Comparison of ENCODE assay signal across 21 mouse cellular contexts in genomic region chr4:153074590-153074989, GRCm38 (mm10).
DNase-seq lines count a peak whose midpoint lies in the region; ATAC-seq and TF ChIP-seq lines count a peak whose summit lies in the region.
"Had no signal": no experiment of that assay in that cellular context is flagged by ENCODE, and none has a peak within 500 bp of the region (broad histone marks: within the 10 kb centered on the region; RNA-seq: fewer than 3 reads in every experiment).

No protein-coding gene starts in this region.

- WGBS in lung, embryonic 14.5 days = 55% methylated on average over 3 of the region's 3 CpGs
- WGBS in lung, embryonic 15.5 days = 40% methylated on average over 3 of the region's 3 CpGs
- 47% methylated on average over 3 of the region's 3 CpGs for WGBS in lung, embryonic 16.5 days

- H3K36me3 ChIP-seq in lung, embryonic 14.5 days (ENCODE audit: insufficient read depth) = no peaks in the 10 kb centered on the region
- H3K36me3 ChIP-seq in lung, embryonic 15.5 days = no peaks in the 10 kb centered on the region
- no peaks in the 10 kb centered on the region for H3K36me3 ChIP-seq in lung, embryonic 16.5 days (ENCODE audit: control insufficient read depth, insufficient read depth, low read length)
- H3K36me3 ChIP-seq: G1E had no signal

- H3K27ac ChIP-seq in lung, embryonic 14.5 days (ENCODE audit: low read depth) = no peak overlapping the region
- H3K27ac ChIP-seq in lung, embryonic 15.5 days = no peak overlapping the region
- H3K27ac ChIP-seq in lung, embryonic 16.5 days (ENCODE audit: low read length) = no peak overlapping the region

- DNase-seq in lung, embryonic 14.5 days = no peak
- DNase-seq in lung, postnatal 14 days = no peak
- no peak for DNase-seq in lung, postnatal 10 days
- no peak for DNase-seq in lung, postnatal 4 days
- DNase-seq: adrenal gland, adult 2 months; adrenal gland, adult 8-10 months; adrenal gland, postnatal 10 days; adrenal gland, postnatal 14 days; adrenal gland, postnatal 25 days; adrenal gland, postnatal 36 days; B cell, adult 2 months; cerebellum, adult 11 months; cerebellum, adult 11-12 months; cerebellum, adult 18-20 months had no signal

- H3K4me1 ChIP-seq in lung, embryonic 14.5 days (ENCODE audit: insufficient read depth) = no peaks in the 10 kb centered on the region
- H3K4me1 ChIP-seq in lung, embryonic 15.5 days = no peaks in the 10 kb centered on the region
- no peaks in the 10 kb centered on the region for H3K4me1 ChIP-seq in lung, embryonic 16.5 days (replicated peaks; ENCODE audit: control insufficient read depth, insufficient read depth, low read length)

- no peak overlapping the region for H3K4me3 ChIP-seq in lung, embryonic 14.5 days (ENCODE audit: low read depth, low read length)
- H3K4me3 ChIP-seq in lung, embryonic 15.5 days = no peak overlapping the region
- H3K4me3 ChIP-seq in lung, embryonic 16.5 days (ENCODE audit: low read length) = no peak overlapping the region

- TF ChIP-seq CTCF in lung, embryonic 14.5 days (IDR thresholded peaks at IDR 0.05; ENCODE audit: low read depth) = no peak

- no peak overlapping the region for H3K4me2 ChIP-seq in lung, embryonic 14.5 days
- H3K4me2 ChIP-seq in lung, embryonic 15.5 days = no peak overlapping the region
- H3K4me2 ChIP-seq in lung, embryonic 16.5 days (ENCODE audit: low read depth, low read length) = no peak overlapping the region

- no peaks in the 10 kb centered on the region for H3K27me3 ChIP-seq in lung, embryonic 14.5 days (ENCODE audit: insufficient read depth, low read length)
- no peaks in the 10 kb centered on the region for H3K27me3 ChIP-seq in lung, embryonic 15.5 days
- no peaks in the 10 kb centered on the region for H3K27me3 ChIP-seq in lung, embryonic 16.5 days (ENCODE audit: control insufficient read depth, insufficient read depth, low read depth, low read length)
- H3K27me3 ChIP-seq: CH12.LX, Patski had no signal

- no peak overlapping the region for H3K9ac ChIP-seq in lung, embryonic 14.5 days
- no peak overlapping the region for H3K9ac ChIP-seq in lung, embryonic 15.5 days
- no peak overlapping the region for H3K9ac ChIP-seq in lung, embryonic 16.5 days (ENCODE audit: low read length)

- ATAC-seq in lung, embryonic 14.5 days (ENCODE audit: insufficient read depth) = peak; percentile 56; the same call in 1 of the 2 replicates
- ATAC-seq in lung, embryonic 15.5 days (ENCODE audit: borderline replicate concordance, extremely low read depth, low FRiP score, low TSS enrichment) = peak; percentile 57; the same call in 1 of the 2 replicates
- ATAC-seq in lung, embryonic 16.5 days (ENCODE audit: low read depth) = 0 out of 2 replicates have a peak, but pooled peaks have one; percentile 41
- ATAC-seq: activated CD4-positive, CD25-positive, alpha-beta regulatory T cell, adult 4 months; CD4-positive, CD25-positive, alpha-beta regulatory T cell, adult 4 months; Patski had no signal

- H3K9me3 ChIP-seq in lung, embryonic 14.5 days (ENCODE audit: low read depth, low read length) = no peaks in the 10 kb centered on the region
- H3K9me3 ChIP-seq in lung, embryonic 15.5 days = no peaks in the 10 kb centered on the region
- H3K9me3 ChIP-seq in lung, embryonic 16.5 days (ENCODE audit: control insufficient read depth, low read length) = no peaks in the 10 kb centered on the region
